Mouse (Mus musculus): ENCODE results near the gene Stxbp1. TPM values are rescaled to one million over a fixed set of nuclear protein-coding genes. Genes with fewer than 3 reads are reported as not detected.
"Not testable (repeated sequence)": the region's sequence is repeated elsewhere in the genome, so short reads cannot be mapped to it uniquely, and the experiment has no call there.

The Stxbp1 gene
- polyA plus RNA-seq, 1 experiment from 2014 or later: 22.2 TPM

GRCm38 (mm10) chr2:32859622-32860012 is 12.6 kb upstream of the Stxbp1 start:
- Histone ChIP-seq H3K27me3 (ENCODE audit: insufficient read depth, low read length) (no peaks in the 10 kb centered on the region), H3K27ac (ENCODE audit: low read depth) (no peak overlapping the region), H3K9ac (no peak overlapping the region; the same call in 1 of the 2 replicates), H3K4me1 (ENCODE audit: insufficient read depth) (no peaks in the 10 kb centered on the region), H3K9me3 (ENCODE audit: low read depth, low read length) (no peaks in the 10 kb centered on the region), H3K4me3 (ENCODE audit: low read depth, low read length) (no peak overlapping the region), H3K4me2 (no peak overlapping the region), H3K36me3 (ENCODE audit: insufficient read depth) (no peaks in the 10 kb centered on the region)
- no peak for DNase-seq
- no peak for ATAC-seq (ENCODE audit: insufficient read depth)
- 80% methylated on average over 5 of the region's 5 CpGs for WGBS
- TF ChIP-seq CTCF (IDR thresholded peaks at IDR 0.05; ENCODE audit: low read depth): no peak

DNA sequence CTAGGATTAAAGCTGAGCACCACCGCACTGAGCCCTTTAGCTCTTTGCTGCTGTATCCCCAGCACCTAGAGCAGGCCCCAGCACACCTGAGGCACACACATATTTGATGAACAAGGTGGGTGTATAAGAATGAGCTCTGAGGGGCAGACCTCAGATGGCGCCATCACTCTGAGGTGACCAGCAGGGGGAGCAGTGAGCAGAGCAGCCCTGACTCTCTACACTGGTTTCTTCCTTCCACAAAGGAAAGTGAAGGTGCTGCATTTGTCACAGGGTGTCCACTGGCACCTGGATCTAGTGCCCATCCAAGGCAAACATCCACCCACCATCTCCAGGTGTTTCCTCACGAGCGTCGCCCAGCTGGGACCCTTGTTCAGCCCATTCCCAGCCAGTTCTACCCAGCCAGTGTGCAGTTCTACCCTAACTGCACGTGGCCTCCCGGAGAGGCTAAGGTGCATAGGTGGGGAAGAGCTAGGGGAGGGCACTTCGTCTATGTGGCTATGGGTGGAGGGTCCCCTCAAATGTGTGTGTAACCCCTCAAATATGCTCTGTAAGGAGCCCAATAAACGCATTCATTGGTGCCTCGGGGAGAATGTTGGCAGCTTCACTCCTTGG is 12.1 kb upstream of the Stxbp1 start:
- no peaks in the 10 kb centered on the region for H3K27me3 ChIP-seq (ENCODE audit: insufficient read depth, low read length)
- peak; percentile 36; the same call in 1 of the 2 replicates for ATAC-seq (ENCODE audit: insufficient read depth)
- no peaks in the 10 kb centered on the region for H3K9me3 ChIP-seq (ENCODE audit: low read depth, low read length)
- H3K4me3 ChIP-seq (ENCODE audit: low read depth, low read length): no peak overlapping the region
- DNase-seq: peak; percentile 79
- 42% methylated on average over 10 of the region's 10 CpGs for WGBS
- no peak overlapping the region for H3K9ac ChIP-seq
- no peaks in the 10 kb centered on the region for H3K4me1 ChIP-seq (ENCODE audit: insufficient read depth)
- H3K27ac ChIP-seq (ENCODE audit: low read depth): no peak overlapping the region
- TF ChIP-seq CTCF (IDR thresholded peaks at IDR 0.05; ENCODE audit: low read depth): peak; percentile 94
- H3K4me2 ChIP-seq: no peak overlapping the region
- no peaks in the 10 kb centered on the region for H3K36me3 ChIP-seq (ENCODE audit: insufficient read depth)

DNA sequence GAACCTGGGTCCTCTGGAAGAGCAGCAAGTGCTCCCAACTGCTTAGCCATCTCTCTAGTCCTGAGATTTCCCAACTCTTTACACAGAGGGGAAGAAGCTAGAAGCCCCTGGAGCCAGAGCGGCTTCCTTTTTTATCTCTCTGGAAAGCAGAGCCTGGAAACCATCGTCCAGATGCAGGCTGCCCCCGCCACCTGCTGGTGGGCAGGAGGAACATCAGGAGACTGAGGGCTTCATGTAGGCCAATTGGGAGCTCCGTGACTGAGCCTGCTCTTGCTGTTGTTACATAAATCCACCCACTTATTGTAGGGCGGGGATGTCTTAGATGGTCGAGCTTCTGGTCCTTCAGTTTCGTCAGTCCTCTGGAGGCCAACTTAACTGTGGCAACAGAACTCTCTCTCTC is 10.5 kb upstream of the Stxbp1 start:
- no peaks in the 10 kb centered on the region for H3K27me3 ChIP-seq (ENCODE audit: insufficient read depth, low read length)
- no peaks in the 10 kb centered on the region for H3K9me3 ChIP-seq (ENCODE audit: low read depth, low read length)
- DNase-seq (peak; percentile 96), ATAC-seq (ENCODE audit: insufficient read depth) (peak; percentile 57; the same call in 1 of the 2 replicates)
- no peak overlapping the region for H3K4me3 ChIP-seq (ENCODE audit: low read depth, low read length)
- no peak overlapping the region for H3K9ac ChIP-seq
- under 1% methylated on average over 7 of the region's 7 CpGs for WGBS
- H3K4me2 ChIP-seq: no peak overlapping the region
- no peak overlapping the region for H3K27ac ChIP-seq (ENCODE audit: low read depth)
- no peaks in the 10 kb centered on the region for H3K36me3 ChIP-seq (ENCODE audit: insufficient read depth)
- H3K4me1 ChIP-seq (ENCODE audit: insufficient read depth): no peaks in the 10 kb centered on the region
- peak; percentile 99 for TF ChIP-seq CTCF (IDR thresholded peaks at IDR 0.05; ENCODE audit: low read depth)

DNA sequence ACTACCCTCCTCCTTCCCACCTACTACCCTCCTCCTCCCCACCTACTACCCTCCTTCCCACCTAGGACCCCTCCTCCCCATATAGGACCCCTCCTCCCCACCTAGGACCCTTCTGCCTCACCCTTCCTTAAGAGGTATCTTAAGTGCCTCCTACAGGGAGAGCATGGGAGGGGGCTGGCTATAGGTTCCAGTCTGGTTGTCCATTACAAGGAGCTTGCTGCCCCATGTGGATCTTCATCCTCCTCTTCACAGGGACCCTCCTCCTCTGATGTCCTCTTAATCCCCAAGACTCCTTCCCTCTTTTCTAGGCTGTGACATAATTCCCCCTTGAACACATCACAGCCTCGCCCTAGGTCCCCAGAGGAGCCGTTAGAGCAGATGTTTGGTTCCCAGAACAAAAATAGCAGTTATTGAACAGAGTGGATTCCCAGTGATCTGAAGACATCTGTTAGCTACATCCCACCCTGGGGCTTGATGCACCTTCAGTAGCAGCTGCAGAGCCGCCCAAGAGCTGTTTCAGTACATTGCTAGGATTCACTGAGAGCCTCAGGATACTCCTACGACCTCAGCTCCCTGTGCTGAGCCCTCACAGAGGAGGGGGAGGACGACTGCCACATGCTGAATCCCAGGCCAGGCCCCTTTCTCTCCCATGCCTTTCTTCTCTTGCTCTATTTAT is 8.9 kb upstream of the Stxbp1 start:
- 54% methylated on average over 5 of the region's 5 CpGs for WGBS
- Histone ChIP-seq H3K4me3 (ENCODE audit: low read depth, low read length) (no peak overlapping the region), H3K4me1 (ENCODE audit: insufficient read depth) (no peaks in the 10 kb centered on the region), H3K27ac (ENCODE audit: low read depth) (no peak overlapping the region), H3K4me2 (no peak overlapping the region), H3K27me3 (ENCODE audit: insufficient read depth, low read length) (peaks cover 9% of the 10 kb centered on the region; the same call in 1 of the 2 replicates), H3K9me3 (ENCODE audit: low read depth, low read length) (no peaks in the 10 kb centered on the region), H3K9ac (no peak overlapping the region), H3K36me3 (ENCODE audit: insufficient read depth) (no peaks in the 10 kb centered on the region)
- DNase-seq (no peak), ATAC-seq (ENCODE audit: insufficient read depth) (no peak)
- no peak for TF ChIP-seq CTCF (IDR thresholded peaks at IDR 0.05; ENCODE audit: low read depth)

GRCm38 (mm10) chr2:32855046-32855785 is 8.2 kb upstream of the Stxbp1 start:
- WGBS: 52% methylated on average over 7 of the region's 7 CpGs

GRCm38 (mm10) chr2:32854206-32854605 is 7.2 kb upstream of the Stxbp1 start:
- no peaks in the 10 kb centered on the region for H3K36me3 ChIP-seq (ENCODE audit: insufficient read depth)
- no peak overlapping the region for H3K27ac ChIP-seq (ENCODE audit: low read depth)
- no peak overlapping the region for H3K4me3 ChIP-seq (ENCODE audit: low read depth, low read length)
- H3K9me3 ChIP-seq (ENCODE audit: low read depth, low read length): no peaks in the 10 kb centered on the region
- DNase-seq: peak; percentile 97
- no peak overlapping the region for H3K4me2 ChIP-seq
- H3K9ac ChIP-seq: no peak overlapping the region
- peak; percentile 60; the same call in 1 of the 2 replicates for ATAC-seq (ENCODE audit: insufficient read depth)
- H3K27me3 ChIP-seq (ENCODE audit: insufficient read depth, low read length): peaks cover 9% of the 10 kb centered on the region; the same call in 1 of the 2 replicates
- 5% methylated on average over 8 of the region's 8 CpGs for WGBS
- peak; percentile 98 for TF ChIP-seq CTCF (IDR thresholded peaks at IDR 0.05; ENCODE audit: low read depth)
- H3K4me1 ChIP-seq (ENCODE audit: insufficient read depth): no peaks in the 10 kb centered on the region

More at GRCm38 (mm10) chr2:32855046-32855785, 8.2 kb upstream of the Stxbp1 start:
- Histone ChIP-seq H3K4me3 (ENCODE audit: low read depth, low read length) (no peak overlapping the region), H3K4me2 (no peak overlapping the region), H3K27ac (ENCODE audit: low read depth) (no peak overlapping the region), H3K36me3 (ENCODE audit: insufficient read depth) (no peaks in the 10 kb centered on the region), H3K27me3 (ENCODE audit: insufficient read depth, low read length) (peaks cover 9% of the 10 kb centered on the region; the same call in 1 of the 2 replicates), H3K9ac (no peak overlapping the region), H3K9me3 (ENCODE audit: low read depth, low read length) (no peaks in the 10 kb centered on the region), H3K4me1 (ENCODE audit: insufficient read depth) (no peaks in the 10 kb centered on the region)
- TF ChIP-seq CTCF (IDR thresholded peaks at IDR 0.05; ENCODE audit: low read depth): no peak
- DNase-seq: no peak
- no peak for ATAC-seq (ENCODE audit: insufficient read depth)

GRCm38 (mm10) chr2:32853716-32854115 is 6.7 kb upstream of the Stxbp1 start:
- H3K27me3 ChIP-seq (ENCODE audit: insufficient read depth, low read length); H3K9me3 ChIP-seq (ENCODE audit: low read depth, low read length); DNase-seq; H3K9ac ChIP-seq; H3K4me2 ChIP-seq; ATAC-seq (ENCODE audit: insufficient read depth); H3K36me3 ChIP-seq (ENCODE audit: insufficient read depth); H3K4me1 ChIP-seq (ENCODE audit: insufficient read depth); H3K27ac ChIP-seq (ENCODE audit: low read depth); H3K4me3 ChIP-seq (ENCODE audit: low read depth, low read length): not testable (repeated sequence)
- WGBS: 67% methylated on average over 4 of the region's 4 CpGs

Measured in lung, embryonic 14.5 days (tissue).